Mouse (Mus musculus) leukemia stem cell, adult 10-12 weeks (primary cell): ENCODE data around the gene Use1. TPM values are rescaled to one million over a fixed set of nuclear protein-coding genes. Genes with fewer than 3 reads are reported as not detected.

ENCODE experiments used
- polyA plus RNA-seq: library from polyadenylated mRNA; stranded (reverse); fragments of >175 nt; gene quantifications from 2 replicates; pipeline ENCODE4 v1.2.3, GENCODE M21; 2012; ENCODE audit warnings: low replicate concordance

Use1 gene
- 69.6 and 217 TPM in 2 replicates for polyA plus RNA-seq

DNA sequence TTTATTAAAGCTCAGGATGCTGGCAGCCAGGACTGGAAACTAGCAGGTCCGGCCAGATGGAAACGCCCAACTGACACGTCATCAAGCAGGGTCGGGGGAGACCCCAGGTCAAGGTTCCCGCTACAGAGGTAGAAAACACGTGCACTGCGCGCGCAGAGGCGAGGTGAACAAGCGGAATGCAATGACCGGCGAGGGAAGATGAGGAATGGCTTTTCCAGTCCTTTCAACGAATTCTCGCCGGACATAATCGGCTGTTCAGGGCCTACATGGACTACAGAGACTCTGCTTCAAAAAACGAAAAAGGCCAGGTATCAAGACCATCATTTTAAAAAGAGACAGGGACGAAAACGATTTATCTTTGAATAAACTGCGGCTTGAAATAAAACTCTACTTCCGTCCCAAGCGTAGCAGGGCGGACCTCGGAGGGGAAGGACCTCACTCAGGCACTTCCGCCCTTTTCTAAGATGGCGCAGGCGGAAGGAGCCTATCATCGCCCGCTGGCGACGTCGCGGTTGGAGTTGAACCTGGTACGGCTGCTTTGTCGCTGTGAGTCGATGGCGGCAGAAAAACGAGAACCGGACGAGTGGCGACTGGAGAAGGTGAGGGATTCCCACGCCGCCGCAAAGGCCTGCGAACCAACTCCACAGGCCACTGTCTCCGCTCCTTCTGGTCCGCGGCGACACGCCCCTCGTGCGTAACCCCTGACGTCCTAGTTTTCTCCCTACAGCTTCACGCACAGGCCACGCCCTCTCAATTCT lies at the start of gene Use1:
Gene Use1, plus strand, starts transcription at position 78 of the 758 bp plus-strand sequence.

DNA sequence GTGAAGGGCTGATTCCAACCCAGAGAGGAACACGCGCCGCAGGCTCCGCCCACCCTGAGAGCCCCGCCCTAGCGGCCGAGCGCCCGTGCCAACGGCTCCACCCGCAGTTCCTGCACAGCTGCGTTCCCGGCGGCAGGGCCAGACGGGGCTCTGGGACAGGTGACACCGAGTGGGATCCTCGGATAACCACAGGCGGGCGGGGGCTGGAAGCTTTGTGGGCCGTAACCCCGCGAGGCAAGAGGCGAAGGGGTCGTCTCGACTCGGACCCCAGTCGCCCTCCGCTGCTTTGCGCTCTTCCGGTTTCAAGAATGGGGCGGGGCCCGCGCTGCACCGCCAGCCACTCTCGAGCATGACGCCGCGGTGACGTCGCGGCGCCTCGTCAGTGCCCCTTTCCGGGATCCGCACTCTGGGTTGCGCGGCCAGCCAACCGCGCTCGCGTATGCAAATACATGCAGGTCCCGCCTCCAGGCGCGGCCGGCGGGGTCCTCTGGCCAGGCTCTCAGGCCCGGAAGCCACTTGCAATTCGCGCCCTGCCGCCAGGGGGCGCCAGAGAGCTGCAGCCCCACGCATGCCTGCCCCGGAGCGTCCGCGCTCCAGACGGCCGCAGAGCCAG lies 4.7 kb downstream of the Use1 start, which contains the start of gene Ocel1:
Gene Ocel1, plus strand, starts transcription at position 63 of the 613 bp plus-strand sequence.

GRCm38 (mm10) chr8:71381421-71381970 lies 14.8 kb downstream of the Use1 start, which contains the start of gene Nr2f6:
Nr2f6 (minus strand) TSS chr8:71381960.

GRCm38 (mm10) chr8:71395629-71396028 lies 29.0 kb downstream of the Use1 start, which contains the start of gene Ushbp1:
Ushbp1 (minus strand) TSS chr8:71395802.

DNA sequence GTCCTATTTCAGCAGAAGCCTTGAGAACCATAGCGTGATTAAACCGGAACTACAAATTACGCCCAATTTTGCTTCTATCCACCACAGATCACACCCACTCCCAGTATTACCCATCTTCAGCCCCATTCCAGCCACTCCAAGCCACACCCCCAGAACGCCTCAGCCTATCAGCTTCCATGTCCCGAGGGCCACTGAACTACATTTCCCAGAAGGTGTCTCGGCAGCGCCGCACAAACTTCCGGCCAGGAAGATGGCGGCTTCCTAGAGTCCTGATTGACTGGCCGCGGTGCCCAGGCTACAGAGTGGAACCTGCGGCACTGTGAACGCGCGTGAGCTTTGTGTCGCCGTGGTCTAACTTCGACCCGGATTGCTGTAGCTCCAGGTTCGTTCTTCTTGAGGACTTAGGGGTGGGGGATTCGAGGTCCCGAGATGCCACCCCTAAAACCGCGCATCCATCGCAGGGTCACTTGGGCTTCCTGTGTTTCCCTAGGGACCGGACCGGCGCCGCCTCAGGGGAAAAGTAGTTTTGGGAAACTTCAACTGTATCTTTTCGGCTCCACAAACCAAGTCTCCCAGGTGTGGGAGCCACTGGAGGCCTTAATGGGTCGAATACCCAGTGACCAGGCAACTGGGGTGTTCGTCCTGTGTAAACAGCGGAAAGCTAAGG lies 30.1 kb downstream of the Use1 start, which contains the start of gene Babam1:
Gene Babam1, plus strand, starts transcription at position 223 of the 667 bp plus-strand sequence.

DNA sequence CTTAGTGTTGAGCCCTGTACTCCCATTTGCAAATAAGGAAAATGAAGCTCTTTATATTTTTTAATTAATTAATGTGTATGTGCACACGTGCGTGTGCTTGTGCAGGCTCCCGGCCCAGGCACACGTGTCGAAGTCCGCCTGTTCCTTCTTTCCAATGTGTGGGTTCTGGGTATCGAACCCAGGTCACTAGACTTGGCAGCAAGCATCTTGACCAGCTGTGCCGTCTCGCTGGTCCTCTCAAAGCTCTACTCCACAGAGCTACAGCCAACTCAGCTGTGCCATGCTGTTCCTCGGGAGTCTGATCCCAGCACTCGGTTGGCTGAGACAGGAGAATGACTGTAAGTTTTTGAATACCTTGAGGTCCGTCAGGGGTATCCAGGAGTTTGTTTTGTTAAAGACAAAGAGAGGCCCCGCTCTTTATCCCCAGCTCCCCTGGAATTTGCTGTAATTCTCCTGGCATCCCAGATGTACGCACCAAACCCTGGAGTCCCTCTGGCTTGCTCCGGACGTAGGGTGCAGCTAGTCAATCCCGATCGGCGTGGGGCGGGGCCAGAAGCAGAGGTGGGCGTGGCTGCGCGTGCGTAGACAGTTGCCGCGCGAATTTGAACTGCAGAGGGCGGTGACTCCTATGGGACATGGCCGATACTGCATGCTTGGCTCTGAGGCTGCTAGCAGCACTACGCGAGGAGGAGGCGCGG lies 38.9 kb downstream of the Use1 start, which contains the start of gene Ankle1:
Gene Ankle1, plus strand, starts transcription at position 610 of the 698 bp plus-strand sequence.

Other genes with a start within 250 kb of the Use1 start
- gene Myo9b, start 94.1 kb upstream of the Use1 start, polyA plus RNA-seq, result 65.7 and 76.7 TPM in 2 replicates
- 11.2 and 22.3 TPM in 2 replicates for gene Haus8, start 93.9 kb upstream of the Use1 start, polyA plus RNA-seq
- 37.5 and 54.6 TPM in 2 replicates for gene Ocel1, start 4.5 kb downstream of the Use1 start, polyA plus RNA-seq
- gene Nr2f6, start 15.1 kb downstream of the Use1 start, polyA plus RNA-seq, result 41.6 and 43.4 TPM in 2 replicates
- 1.0 and 2.4 TPM in 2 replicates for gene Ushbp1, start 29.0 kb downstream of the Use1 start, polyA plus RNA-seq
- gene Babam1, start 30.0 kb downstream of the Use1 start, polyA plus RNA-seq, result 83.3 and 110 TPM in 2 replicates
- 54.3 and 71.6 TPM in 2 replicates for gene Ankle1, start 39.2 kb downstream of the Use1 start, polyA plus RNA-seq
- gene Abhd8, start 96.8 kb downstream of the Use1 start, polyA plus RNA-seq, result 45.0 and 50.9 TPM in 2 replicates
- 165 and 189 TPM in 2 replicates for gene Mrpl34, start 98.1 kb downstream of the Use1 start, polyA plus RNA-seq
- gene Dda1, start 102.4 kb downstream of the Use1 start, polyA plus RNA-seq, result 368 and 785 TPM in 2 replicates
- gene Ano8, start 119.1 kb downstream of the Use1 start, polyA plus RNA-seq, result 5.7 and 14.5 TPM in 2 replicates
- gene Gtpbp3, start 121.3 kb downstream of the Use1 start, polyA plus RNA-seq, result 55.7 and 59.9 TPM in 2 replicates
- gene Plvap, start 144.9 kb downstream of the Use1 start, polyA plus RNA-seq, result 112 and 117 TPM in 2 replicates
- gene Ccdc194, start 158.9 kb downstream of the Use1 start, polyA plus RNA-seq, result 0.37 TPM in 1 of 2 replicates, not detected in the other
- 122 and 170 TPM in 2 replicates for gene Bst2, start 170.6 kb downstream of the Use1 start, polyA plus RNA-seq
- gene Mvb12a, start 176.1 kb downstream of the Use1 start, polyA plus RNA-seq, result 132 and 189 TPM in 2 replicates
- gene Tmem221, start 192.0 kb downstream of the Use1 start, polyA plus RNA-seq, result 0.39 and 0.57 TPM in 2 replicates
- not detected in 2 replicates for gene Nxnl1, start 199.8 kb downstream of the Use1 start, polyA plus RNA-seq
- 1.5 and 2.9 TPM in 2 replicates for gene Slc27a1, start 202.0 kb downstream of the Use1 start, polyA plus RNA-seq
- 248 and 344 TPM in 2 replicates for gene Pgls, start 225.3 kb downstream of the Use1 start, polyA plus RNA-seq
- 16.0 and 36.7 TPM in 2 replicates for gene Fam129c, start 230.8 kb downstream of the Use1 start, polyA plus RNA-seq
- gene Colgalt1, start 244.2 kb downstream of the Use1 start, polyA plus RNA-seq, result 42.1 and 64.1 TPM in 2 replicates